Mouse (Mus musculus) brain, embryonic 14.5 days (tissue): ENCODE results near the gene Gm3633. TPM values are rescaled to one million over a fixed set of nuclear protein-coding genes. Genes with fewer than 3 reads are reported as not detected.
"Not testable (repeated sequence)": the region's sequence is repeated elsewhere in the genome, so short reads cannot be mapped to it uniquely, and the experiment has no call there.

ENCODE experiments used
- DNase-seq: peaks from one replicate; pipeline ENCODE4 v3.0.0-alpha.2; 2011; ENCODE audit warnings: low read depth
- polyA plus RNA-seq: library from polyadenylated mRNA; depleted of rRNA; stranded (reverse); fragments of >200 nt; gene quantifications from 2 replicates; pipeline ENCODE4 v1.2.3, GENCODE M21; 2012; rRNA removed

The Gm3633 gene
- not detected in 2 replicates for polyA plus RNA-seq

- not testable (repeated sequence) for DNase-seq
Observed at GRCm38 (mm10) chr14:42641817-42642216, at the start of gene Gm3633. Gm3633 (minus strand) TSS chr14:42641917.

- not testable (repeated sequence) for DNase-seq
Observed at GRCm38 (mm10) chr14:42655638-42656037, 13.9 kb upstream of the Gm3633 start, which contains the start of gene Gm10378. Gm10378 (plus strand) TSS chr14:42655938.

- not testable (repeated sequence) for DNase-seq
Observed at GRCm38 (mm10) chr14:42599782-42600181, 41.9 kb downstream of the Gm3633 start, which contains the start of gene Gm17124. Gm17124 (minus strand) TSS chr14:42599882.

Other genes starting within 250 kb of the Gm3633 start
- gene Gm8005, start 202.2 kb downstream of the Gm3633 start, polyA plus RNA-seq = not detected in 2 replicates
- not detected in 2 replicates for gene Gm8011, start 178.0 kb downstream of the Gm3633 start, polyA plus RNA-seq
- gene Gm8020, start 139.6 kb downstream of the Gm3633 start, polyA plus RNA-seq = not detected in 2 replicates
- gene Gm8024, start 117.6 kb downstream of the Gm3633 start, polyA plus RNA-seq = not detected in 2 replicates
- not detected in 2 replicates for gene Gm17124, start 42.0 kb downstream of the Gm3633 start, polyA plus RNA-seq
- not detected in 2 replicates for gene Gm10378, start 14.0 kb upstream of the Gm3633 start, polyA plus RNA-seq
- not detected in 2 replicates for gene Gm3015, start 126.9 kb upstream of the Gm3633 start, polyA plus RNA-seq
- not detected in 2 replicates for gene Gm10377, start 156.1 kb upstream of the Gm3633 start, polyA plus RNA-seq
- gene Gm21977, start 211.6 kb upstream of the Gm3633 start, polyA plus RNA-seq = not detected in 2 replicates